Comparison of ENCODE assay signal across 9 mouse cellular contexts in the genomic region with DNA sequence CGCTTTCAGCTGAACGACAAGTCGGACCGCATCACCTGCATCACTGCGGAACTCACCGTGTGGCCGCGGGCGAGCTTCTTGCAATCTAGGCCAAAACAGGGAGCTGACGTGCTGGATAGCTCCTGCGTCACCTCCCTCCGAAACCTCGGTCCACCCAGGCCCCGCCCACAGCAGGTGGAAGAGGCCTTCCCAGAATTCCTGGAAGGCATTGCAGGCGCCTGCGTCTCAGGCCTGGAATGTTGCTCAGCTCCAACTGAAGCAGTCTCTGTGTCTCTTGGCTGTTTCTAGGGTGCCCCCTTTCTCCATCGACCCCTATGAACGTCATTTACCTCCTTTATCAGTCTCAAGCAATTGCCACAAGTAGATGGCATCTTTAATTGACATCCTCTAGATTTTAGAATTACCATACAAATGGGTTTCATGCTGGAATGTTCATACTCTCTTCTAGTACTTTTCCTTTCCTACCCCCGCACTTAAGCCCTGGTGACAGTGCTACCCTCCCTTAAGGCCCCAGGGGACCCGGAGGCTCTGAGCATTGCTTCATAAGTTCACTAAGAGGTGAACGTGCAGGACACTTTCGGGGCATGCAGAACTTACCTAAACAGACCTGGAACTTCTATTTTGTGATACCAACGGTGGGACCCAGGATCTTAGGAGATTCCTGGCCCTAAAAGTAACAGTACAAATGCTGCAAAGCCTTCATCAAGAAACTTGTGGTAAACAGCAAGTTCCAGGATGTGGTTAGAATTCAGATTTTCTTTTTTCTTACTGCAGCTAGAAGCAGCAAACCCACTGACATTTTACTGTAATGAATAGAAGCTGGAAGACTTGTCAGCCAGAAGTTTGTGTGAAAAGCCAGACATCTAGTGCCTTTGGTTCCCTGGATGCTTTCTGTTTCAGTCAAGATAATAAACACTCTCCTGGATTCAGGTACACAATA. TPM values are rescaled to one million over a fixed set of nuclear protein-coding genes. Genes with fewer than 3 reads are reported as not detected.
DNase-seq lines count a peak whose midpoint lies in the region; ATAC-seq and TF ChIP-seq lines count a peak whose summit lies in the region.
"Had no signal": no experiment of that assay in that cellular context is flagged by ENCODE, and none has a peak within 500 bp of the region (broad histone marks: within the 10 kb centered on the region; RNA-seq: fewer than 3 reads in every experiment).

A gene (minus strand): TSS at position 179 of the 940 bp plus-strand sequence.

- H3K9ac ChIP-seq in midbrain, embryonic 14.5 days (replicated peaks; ENCODE audit: low read length): peak within 1 kb of the TSS; percentile 88
- H3K9ac ChIP-seq in stomach, postnatal 0 days (ENCODE audit: low read length): no peak within 1 kb of the TSS; the same call in 1 of the 2 replicates

- H3K27ac ChIP-seq in kidney, adult 2 months (ENCODE audit: insufficient read depth, low read depth, low read length): no peak within 1 kb of the TSS
- no peak within 1 kb of the TSS for H3K27ac ChIP-seq in limb, embryonic 10.5 days
- peak within 1 kb of the TSS; percentile 99 for H3K27ac ChIP-seq in midbrain, embryonic 14.5 days (replicated peaks; ENCODE audit: low read depth, low read length)
- H3K27ac ChIP-seq in stomach, postnatal 0 days (replicated peaks): no peak within 1 kb of the TSS

- TF ChIP-seq EP300 in stomach, postnatal 0 days (optimal IDR thresholded peaks at IDR 0.05): no peak

- no peaks in the 10 kb centered on the region for H3K36me3 ChIP-seq in kidney, adult 2 months (ENCODE audit: control insufficient read depth, insufficient read depth, low read length)
- peaks cover 35% of the 10 kb centered on the region for H3K36me3 ChIP-seq in limb, embryonic 10.5 days
- H3K36me3 ChIP-seq in midbrain, embryonic 14.5 days (ENCODE audit: control insufficient read depth, insufficient read depth, low read length): peaks cover 19% of the 10 kb centered on the region; the same call in 1 of the 2 replicates
- peaks cover 9% of the 10 kb centered on the region for H3K36me3 ChIP-seq in stomach, postnatal 0 days (ENCODE audit: control insufficient read depth, insufficient read depth, low read length)

- H3K9me3 ChIP-seq in limb, embryonic 10.5 days (replicated peaks): no peaks in the 10 kb centered on the region
- no peaks in the 10 kb centered on the region for H3K9me3 ChIP-seq in midbrain, embryonic 14.5 days (ENCODE audit: control insufficient read depth, low read length)
- H3K9me3 ChIP-seq in stomach, postnatal 0 days (ENCODE audit: control insufficient read depth, low read length): no peaks in the 10 kb centered on the region
- H3K9me3 ChIP-seq: megakaryocyte, embryonic 14.5 days had no signal

- intact Hi-C loops in heart, postnatal 36 days (cut with DNase I): loop anchor here (5.0 kb wide), 1 partner anchor 292 kb away; no protein-coding TSS in a partner anchor

- TF ChIP-seq CTCF in kidney, adult 2 months (conservative IDR thresholded peaks at IDR 0.05; ENCODE audit: insufficient read depth, insufficient read length, low read depth, low read length): no peak
- no peak for TF ChIP-seq CTCF in stomach, postnatal 0 days (IDR thresholded peaks at IDR 0.05; ENCODE audit: low read depth)

- no peak for TF ChIP-seq POLR2A in kidney, adult 2 months (IDR thresholded peaks at IDR 0.05; ENCODE audit: low read depth, low read length)

- peak; percentile 96 for ATAC-seq in midbrain, embryonic 14.5 days (ENCODE audit: low FRiP score, low TSS enrichment)
- ATAC-seq in stomach, postnatal 0 days (ENCODE audit: low FRiP score, low TSS enrichment): peak; percentile 92

- no peaks in the 10 kb centered on the region for H3K27me3 ChIP-seq in kidney, adult 2 months (replicated peaks; ENCODE audit: control insufficient read depth, insufficient read depth, low read length)
- H3K27me3 ChIP-seq in limb, embryonic 10.5 days (ENCODE audit: low read depth, poor library complexity, severe bottlenecking): no peaks in the 10 kb centered on the region
- H3K27me3 ChIP-seq in midbrain, embryonic 14.5 days (ENCODE audit: control insufficient read depth, insufficient read depth, low read length): no peaks in the 10 kb centered on the region
- H3K27me3 ChIP-seq in stomach, postnatal 0 days (ENCODE audit: control insufficient read depth, insufficient read depth, low read length): no peaks in the 10 kb centered on the region
- H3K27me3 ChIP-seq: megakaryocyte, embryonic 14.5 days had no signal

- DNase-seq in heart, adult 11 months: peak; percentile 85
- no peak for DNase-seq in heart, postnatal 36 days
- DNase-seq in cerebellum, postnatal 25 days: peak; percentile 93 to 96
- DNase-seq in gastrocnemius, postnatal 10 days: peak; percentile 52
- peak; percentile 83 for DNase-seq in kidney, adult 2 months
- DNase-seq in limb, embryonic 10.5 days (ENCODE audit: low spot score): peak; percentile 79
- peak; percentile 96 for DNase-seq in midbrain, embryonic 14.5 days
- peak; percentile 87 for DNase-seq in stomach, postnatal 0 days (ENCODE audit: low spot score)

- peak within 1 kb of the TSS; percentile 55 for H3K4me3 ChIP-seq in kidney, adult 2 months (ENCODE audit: insufficient read depth, low read depth, low read length)
- peak within 1 kb of the TSS; percentile 47 for H3K4me3 ChIP-seq in limb, embryonic 10.5 days
- H3K4me3 ChIP-seq in midbrain, embryonic 14.5 days (replicated peaks; ENCODE audit: low read depth, low read length): peak within 1 kb of the TSS; percentile 68
- H3K4me3 ChIP-seq in stomach, postnatal 0 days (ENCODE audit: low read depth, low read length): peak within 1 kb of the TSS; percentile 21
- H3K4me3 ChIP-seq: megakaryocyte, embryonic 14.5 days had no signal

- peak within 1 kb of the TSS; percentile 63 for H3K4me2 ChIP-seq in midbrain, embryonic 14.5 days (ENCODE audit: low read length)
- H3K4me2 ChIP-seq in stomach, postnatal 0 days (replicated peaks; ENCODE audit: low read depth): peak within 1 kb of the TSS; percentile 47

- no peaks in the 10 kb centered on the region for H3K4me1 ChIP-seq in kidney, adult 2 months (ENCODE audit: control insufficient read depth, insufficient read depth, low read length)
- H3K4me1 ChIP-seq in limb, embryonic 10.5 days: peaks cover 11% of the 10 kb centered on the region
- H3K4me1 ChIP-seq in midbrain, embryonic 14.5 days (ENCODE audit: control insufficient read depth, insufficient read depth, low read length): peaks cover 38% of the 10 kb centered on the region
- no peaks in the 10 kb centered on the region for H3K4me1 ChIP-seq in stomach, postnatal 0 days (replicated peaks; ENCODE audit: control insufficient read depth, insufficient read depth)

- WGBS in kidney, adult 2 months: 15% methylated on average over 23 of the region's 23 CpGs
- 12% methylated on average over 23 of the region's 23 CpGs for WGBS in limb, embryonic 10.5 days
- WGBS in midbrain, embryonic 14.5 days: 9% methylated on average over 23 of the region's 23 CpGs
- WGBS in stomach, postnatal 0 days: 13% methylated on average over 23 of the region's 23 CpGs

RNA-seq across cellular contexts. Expression of the gene that starts here (rescaled TPM):
- total RNA-seq in heart, postnatal 36 days (2021): not detected
- total RNA-seq in gastrocnemius, postnatal 10 days (2021): under 1 TPM; 0.45 to 0.95 TPM
- polyA plus RNA-seq in kidney, adult 2 months (2012; rRNA removed): 7.3 and 7.9 TPM in 2 replicates
- polyA plus RNA-seq in limb, embryonic 10.5 days (2016; fragmentation: Nextera tagmentation; extraction: Ambion mirVana): 0.61 and 0.85 TPM in 2 replicates
- polyA plus RNA-seq in midbrain, embryonic 14.5 days (2014; fragmentation: Nextera tagmentation; extraction: Ambion mirVana): 251 and 296 TPM in 2 replicates
- polyA plus RNA-seq in stomach, postnatal 0 days (2015; fragmentation: Nextera tagmentation; extraction: Ambion mirVana): 14.9 and 15.5 TPM in 2 replicates

Comparison
In these comparisons a context has a peak if more than half of its experiments do, and no peak if none do; other contexts are left out.
1. RNA of the gene that starts here (polyA plus RNA-seq): 251 to 296 TPM in midbrain, embryonic 14.5 days; 14.9 to 15.5 TPM in stomach, postnatal 0 days, 7.3 to 7.9 TPM in kidney, adult 2 months and 0.61 to 0.85 TPM in limb, embryonic 10.5 days; every median in the first group is over 10 times any median in the second.
2. DNase-seq: peak in heart, adult 11 months (single experiment), cerebellum, postnatal 25 days (2 of 2), kidney, adult 2 months (single experiment), midbrain, embryonic 14.5 days (single experiment) and stomach, postnatal 0 days (single experiment); none in heart, postnatal 36 days (0 of 2).
3. Peak in DNase-seq in gastrocnemius, postnatal 10 days; RNA of the gene not detected or under 1 TPM.
4. Peak in DNase-seq and H3K4me3 ChIP-seq in limb, embryonic 10.5 days; RNA of the gene not detected or under 1 TPM.
5. Peak in every context shown above with its lines, with median percentiles within 50 percentile points of each other: H3K4me3 ChIP-seq.